Mouse (Mus musculus): ENCODE data around the gene Wdtc1. TPM values are rescaled to one million over a fixed set of nuclear protein-coding genes. Genes with fewer than 3 reads are reported as not detected.

Gene Wdtc1
- 10 to 100 TPM; 58.6 to 59.8 TPM for total RNA-seq (2021)

- no peak for DNase-seq (ENCODE audit: low spot score in 2 of 2)
- intact Hi-C loops (cut with DNase I) = no loop called here
These were observed at the start of gene Wdtc1 for GRCm38 (mm10) chr4:133353367-133354365. Wdtc1 (minus strand) TSS chr4:133353481.

DNA sequence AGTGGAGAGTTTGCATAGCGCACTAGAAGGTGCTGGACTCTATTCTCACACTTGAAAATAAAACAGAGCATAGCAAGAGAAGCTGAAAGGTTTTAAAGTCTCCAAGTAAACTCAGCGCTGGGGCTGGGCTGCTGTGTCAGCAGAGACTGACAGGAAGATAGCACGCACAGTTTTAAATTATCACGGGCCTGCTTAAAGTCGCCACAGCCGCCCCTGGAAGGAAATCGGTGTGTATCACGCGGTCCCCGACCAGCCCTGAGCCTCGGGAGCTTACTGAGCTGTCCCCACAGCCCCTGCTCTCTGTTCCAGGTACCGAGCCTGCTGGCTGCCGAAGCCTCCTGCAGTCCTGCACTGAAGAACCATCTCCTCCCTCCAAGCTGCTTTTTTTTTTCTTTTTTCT is 48.7 kb upstream of the Wdtc1 start:
- intact Hi-C loops (cut with DNase I) = no loop called here
- no peak for DNase-seq (ENCODE audit: low spot score in 2 of 2)

DNA sequence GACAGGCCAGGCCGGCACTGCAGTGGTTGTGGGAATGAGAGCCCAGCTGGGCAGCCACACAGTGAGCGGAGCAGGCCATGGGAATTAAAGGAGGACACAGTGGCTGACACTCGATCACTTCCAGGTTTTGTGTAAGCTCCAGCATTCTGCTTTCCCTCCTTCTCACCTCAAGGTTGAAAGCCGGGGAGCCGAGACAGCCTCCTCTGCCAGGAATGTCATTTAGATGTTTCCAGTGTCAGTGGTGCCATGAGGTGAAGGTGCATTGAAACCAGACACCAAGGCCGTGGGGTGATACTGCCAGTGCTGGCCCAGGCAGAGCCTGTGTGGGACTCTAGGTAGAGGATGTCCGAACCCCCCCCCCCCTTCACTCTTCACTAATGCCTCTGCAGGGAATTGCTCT is 46.8 kb upstream of the Wdtc1 start:
- DNase-seq (ENCODE audit: low spot score in 2 of 2) = no peak
- intact Hi-C loops (cut with DNase I) = no loop called here

GRCm38 (mm10) chr4:133399509-133399908 is 46.2 kb upstream of the Wdtc1 start:
- no peak for DNase-seq (ENCODE audit: low spot score in 2 of 2)
- intact Hi-C loops (cut with DNase I) = no loop called here

GRCm38 (mm10) chr4:133398619-133399018 is 45.3 kb upstream of the Wdtc1 start:
- DNase-seq (ENCODE audit: low spot score in 2 of 2) = no peak
- intact Hi-C loops (cut with DNase I) = no loop called here

DNA sequence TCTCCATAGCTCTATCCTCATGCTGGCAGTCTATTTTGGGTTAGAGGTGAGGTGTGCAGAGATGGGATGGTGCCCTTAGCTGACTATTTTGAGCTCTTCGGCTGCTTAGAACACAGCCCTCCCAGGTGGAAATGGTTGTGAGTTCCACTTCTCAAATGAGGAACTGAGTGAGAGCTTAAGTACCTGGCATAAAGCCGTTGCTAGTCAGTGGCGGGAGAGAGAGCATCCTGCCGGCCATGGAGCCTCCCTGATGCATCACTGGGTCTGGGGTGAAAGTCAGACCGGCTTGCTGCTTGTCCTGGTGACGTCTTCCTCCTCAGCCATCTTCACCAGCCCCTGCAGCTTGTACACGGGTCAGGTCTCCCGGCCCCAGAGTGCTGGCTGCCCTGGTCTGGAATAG is 44.7 kb upstream of the Wdtc1 start:
- DNase-seq (ENCODE audit: low spot score in 2 of 2) = no peak
- intact Hi-C loops (cut with DNase I) = no loop called here

- intact Hi-C loops (cut with DNase I) = no loop called here
- no peak for DNase-seq (ENCODE audit: low spot score in 2 of 2)
These were observed 44.0 kb upstream of the Wdtc1 start for GRCm38 (mm10) chr4:133397299-133397698.

DNA sequence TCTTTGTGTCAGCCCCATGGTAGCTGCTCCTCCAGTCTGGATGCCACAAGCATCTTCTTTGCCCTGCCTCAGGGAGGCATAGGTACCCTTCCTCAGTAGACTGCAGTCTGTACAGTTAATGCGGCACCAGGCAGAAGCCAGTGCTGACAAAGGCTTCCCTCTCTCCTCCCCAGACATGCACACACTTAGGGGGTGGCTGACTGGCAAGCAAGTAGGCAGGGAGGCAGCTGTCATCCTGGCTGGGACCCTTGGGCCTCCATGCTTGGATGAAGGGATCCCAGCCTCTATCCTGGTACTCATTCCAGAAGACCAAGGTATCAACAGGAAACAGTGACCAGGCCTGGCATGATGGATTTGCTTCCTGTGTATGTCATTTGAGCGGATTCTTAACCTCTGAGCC is 42.8 kb upstream of the Wdtc1 start:
- intact Hi-C loops (cut with DNase I) = no loop called here
- no peak for DNase-seq (ENCODE audit: low spot score in 2 of 2)

GRCm38 (mm10) chr4:133394981-133395573 is 41.8 kb upstream of the Wdtc1 start:
- intact Hi-C loops (cut with DNase I) = no loop called here

GRCm38 (mm10) chr4:133391185-133392040 is 38.1 kb upstream of the Wdtc1 start:
- intact Hi-C loops (cut with DNase I) = no loop called here
- DNase-seq (ENCODE audit: low spot score in 2 of 2) = peak in 1 of 2 experiments; percentile 51

More at GRCm38 (mm10) chr4:133394981-133395573, 41.8 kb upstream of the Wdtc1 start:
- DNase-seq (ENCODE audit: low spot score in 2 of 2) = no peak

GRCm38 (mm10) chr4:133390585-133390984 is 37.3 kb upstream of the Wdtc1 start:
- intact Hi-C loops (cut with DNase I) = no loop called here
- DNase-seq (ENCODE audit: low spot score in 2 of 2) = no peak

- DNase-seq (ENCODE audit: low spot score in 2 of 2) = no peak
- intact Hi-C loops (cut with DNase I) = no loop called here
These were observed 36.8 kb upstream of the Wdtc1 start for GRCm38 (mm10) chr4:133390042-133390441.

DNA sequence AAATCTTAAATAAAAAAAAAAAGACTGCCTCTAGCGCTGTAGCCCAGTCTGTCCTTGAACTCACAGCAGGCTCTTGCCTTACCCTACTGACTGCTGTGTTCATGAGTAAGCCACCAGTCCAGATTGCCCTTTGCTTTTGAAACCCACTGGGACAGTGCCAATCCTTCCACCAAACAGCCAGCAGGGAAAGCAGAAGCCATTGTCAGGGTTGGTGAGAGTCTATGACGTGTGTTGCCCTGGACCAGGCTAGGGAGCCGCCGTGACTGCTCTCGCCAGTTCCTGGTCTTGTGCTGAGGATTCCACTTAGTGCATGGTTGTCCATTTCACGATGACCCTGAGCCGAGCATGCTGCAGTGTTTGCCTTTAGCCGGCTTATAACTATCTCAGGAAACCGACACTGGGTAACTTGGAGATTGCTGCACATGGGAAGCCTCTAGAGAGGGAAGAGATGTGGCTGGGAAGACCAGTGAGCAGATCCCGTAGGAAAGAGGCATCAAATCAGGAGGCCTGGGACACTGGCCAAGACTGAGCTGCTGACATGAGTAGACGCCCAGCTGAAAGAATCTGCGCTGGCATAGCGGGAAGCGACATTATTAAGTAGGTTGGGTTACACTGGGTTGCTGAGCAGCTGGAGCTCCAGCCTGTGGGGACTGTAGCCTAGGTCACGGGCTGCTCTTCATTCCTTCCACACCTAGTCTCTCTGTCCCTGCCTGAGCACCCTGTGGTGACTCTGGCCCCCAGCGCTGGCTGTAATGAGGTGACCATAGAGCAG is 35.7 kb upstream of the Wdtc1 start:
- intact Hi-C loops (cut with DNase I) = no loop called here

GRCm38 (mm10) chr4:133387053-133387452 is 33.8 kb upstream of the Wdtc1 start:
- DNase-seq (ENCODE audit: low spot score in 2 of 2) = no peak
- intact Hi-C loops (cut with DNase I) = no loop called here

More for the DNA sequence above, 35.7 kb upstream of the Wdtc1 start:
- no peak for DNase-seq (ENCODE audit: low spot score in 2 of 2)

DNA sequence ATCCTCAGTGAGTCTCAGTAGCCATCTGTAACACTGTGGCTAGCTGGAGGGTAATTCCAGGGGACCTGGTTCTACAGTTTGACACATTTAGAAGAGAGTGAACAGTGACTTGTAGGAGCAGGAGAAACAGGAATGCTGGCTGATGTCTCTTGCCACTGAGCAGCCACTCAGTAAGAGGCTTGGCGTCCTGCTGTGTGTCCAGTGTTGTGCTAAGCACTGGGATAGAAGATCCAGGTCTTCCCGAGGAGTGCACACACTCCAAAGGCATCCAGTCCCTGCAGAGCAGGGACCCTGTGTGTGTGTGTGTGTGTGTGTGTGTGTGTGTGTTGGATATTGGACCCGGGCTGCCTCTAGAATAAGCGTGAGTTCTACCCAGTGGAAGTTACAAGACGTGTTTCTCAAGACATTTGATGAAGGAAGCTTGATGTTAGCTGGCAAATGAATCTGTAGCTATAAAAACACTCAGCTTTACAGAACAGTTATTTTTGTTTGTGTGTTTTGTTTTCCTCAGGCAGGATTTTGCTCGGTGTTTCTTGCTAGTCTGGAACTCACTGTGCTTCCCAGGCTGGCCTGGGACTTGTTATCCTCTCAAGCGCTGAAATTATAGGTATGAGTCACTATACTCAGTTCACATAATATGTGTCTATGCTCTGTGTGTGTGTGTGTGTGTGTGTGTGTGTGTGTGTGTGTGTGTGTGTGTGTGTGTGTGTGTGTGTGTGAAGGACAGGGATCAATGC is 32.9 kb upstream of the Wdtc1 start:
- intact Hi-C loops (cut with DNase I) = no loop called here
- DNase-seq (ENCODE audit: low spot score in 2 of 2) = no peak

DNA sequence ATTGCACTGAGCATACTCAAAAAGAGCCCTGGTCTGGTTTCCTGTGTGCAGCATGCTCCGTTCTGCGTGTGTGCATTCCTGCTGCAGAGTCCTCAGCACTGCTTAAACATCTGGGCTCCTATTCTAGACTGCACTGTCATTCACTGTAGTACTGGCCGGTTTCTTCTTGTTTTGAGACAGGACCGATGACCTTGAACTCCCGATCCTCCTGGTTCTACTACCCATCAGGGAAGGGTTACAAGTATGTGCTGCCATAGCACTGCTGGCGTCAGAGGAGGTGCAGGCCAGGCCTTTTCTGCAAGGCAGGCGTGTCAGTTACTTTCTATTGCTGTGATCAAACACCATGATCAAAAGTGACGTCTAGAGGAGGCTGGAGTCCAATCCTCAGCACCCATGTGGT is 27.9 kb upstream of the Wdtc1 start:
- no peak for DNase-seq (ENCODE audit: low spot score in 2 of 2)
- intact Hi-C loops (cut with DNase I) = no loop called here

- DNase-seq (ENCODE audit: low spot score in 2 of 2) = no peak
- intact Hi-C loops (cut with DNase I) = no loop called here
These were observed 27.3 kb upstream of the Wdtc1 start for GRCm38 (mm10) chr4:133380532-133380931.

GRCm38 (mm10) chr4:133379861-133380260 is 26.6 kb upstream of the Wdtc1 start:
- no peak for DNase-seq (ENCODE audit: low spot score in 2 of 2)
- intact Hi-C loops (cut with DNase I) = no loop called here

- intact Hi-C loops (cut with DNase I) = no loop called here
- DNase-seq (ENCODE audit: low spot score in 2 of 2) = no peak
These were observed 25.7 kb upstream of the Wdtc1 start for GRCm38 (mm10) chr4:133379046-133379347.

Data from left cerebral cortex, postnatal 36 days (tissue).